Mouse (Mus musculus) C2C12 (cell line): ENCODE data around the gene Slit3. TPM values are rescaled to one million over a fixed set of nuclear protein-coding genes. Genes with fewer than 3 reads are reported as not detected.

Experiments
- H3K27me3 ChIP-seq: one replicate; pipeline ENCODE4 v1.6.1; 2011; ENCODE audit not compliant: control insufficient read depth, insufficient read depth, insufficient read length
- H3K36me3 ChIP-seq: one replicate; pipeline ENCODE4 v1.6.1; 2011; ENCODE audit not compliant: control insufficient read depth, insufficient read depth
- H3K4me3 ChIP-seq: one replicate; pipeline ENCODE4 v1.5.1; 2011; ENCODE audit warnings: mild to moderate bottlenecking, control low read depth; ENCODE audit not compliant: poor library complexity, insufficient read depth, severe bottlenecking
- H3K79me2 ChIP-seq: one replicate; pipeline ENCODE4 v1.6.1; 2011; ENCODE audit not compliant: control insufficient read depth, insufficient read depth
- H3K79me3 ChIP-seq: one replicate; pipeline ENCODE4 v1.6.1; 2011; ENCODE audit warnings: low read depth, control low read depth
- H3ac ChIP-seq: one replicate; pipeline ENCODE3; 2011; ENCODE audit warnings: low read depth; ENCODE audit not compliant: control insufficient read depth, insufficient read length
- CEBPB ChIP-seq: IDR thresholded peaks from one replicate; pipeline ENCODE4 v1.6.1; 2011; ENCODE audit warnings: low read depth, mild to moderate bottlenecking, control low read depth, moderate library complexity
- CTCF ChIP-seq: IDR thresholded peaks from one replicate; pipeline ENCODE4 v1.5.1; 2011; ENCODE audit not compliant: control insufficient read depth, insufficient read depth, insufficient read length
- FOSL1 ChIP-seq: IDR thresholded peaks from one replicate; pipeline ENCODE4 v1.8.0; 2011; ENCODE audit warnings: mild to moderate bottlenecking, low read length; ENCODE audit not compliant: poor library complexity, insufficient read depth, severe bottlenecking
- MAX ChIP-seq: IDR thresholded peaks from one replicate; pipeline ENCODE4 v1.6.1; 2011; ENCODE audit warnings: mild to moderate bottlenecking, control low read depth
- MYOD1 ChIP-seq: IDR thresholded peaks from one replicate; pipeline ENCODE4 v1.6.1; 2011; ENCODE audit warnings: low read depth; ENCODE audit not compliant: control insufficient read depth, insufficient read length
- MYOG ChIP-seq: IDR thresholded peaks from one replicate; pipeline ENCODE4 v1.6.1; 2011; ENCODE audit not compliant: control insufficient read depth, insufficient read length; ENCODE audit errors: extremely low read depth
- USF1 ChIP-seq: IDR thresholded peaks from one replicate; pipeline ENCODE4 v1.6.1; 2011; ENCODE audit warnings: low read depth, mild to moderate bottlenecking, control low read depth, moderate library complexity
- polyA plus RNA-seq: library from polyadenylated mRNA; unstranded; fragments of >200 nt; fragmentation: generic; extraction: Trizol; gene quantifications from one replicate; pipeline ENCODE4 v1.2.1, GENCODE M21; 2012; ENCODE audit warnings: missing spikeins

Slit3 gene
- polyA plus RNA-seq, 1 experiment = not detected

DNA sequence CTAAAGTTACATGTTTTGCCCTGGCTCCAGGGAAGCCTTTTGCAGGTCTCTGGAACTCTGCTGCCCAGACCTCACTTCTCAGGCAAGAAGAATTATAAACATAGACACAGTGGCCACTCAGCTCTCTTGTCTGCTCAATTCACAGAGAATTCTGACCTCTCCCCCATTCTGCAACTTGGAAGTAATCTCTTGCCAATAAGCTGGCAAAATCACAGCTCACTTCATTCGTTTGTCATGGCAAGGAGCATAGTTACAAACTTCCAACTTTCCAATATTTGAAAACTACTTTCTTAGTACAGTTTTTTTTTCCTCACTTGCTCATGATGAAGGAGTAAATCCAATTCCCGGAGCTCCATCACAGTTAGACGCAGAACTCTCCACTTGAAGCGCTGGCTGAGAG is 11.2 kb upstream of the Slit3 start:
- TF ChIP-seq USF1 (no peak), CTCF (no peak), MYOG (no peak), MYOD1 (no peak), MAX (no peak), FOSL1 (no peak)
- H3ac ChIP-seq = no peak overlapping the region
- H3K79me3 ChIP-seq = no peaks in the 10 kb centered on the region
- H3K4me3 ChIP-seq = no peak overlapping the region
- no peaks in the 10 kb centered on the region for H3K79me2 ChIP-seq
- no peaks in the 10 kb centered on the region for H3K27me3 ChIP-seq
- H3K36me3 ChIP-seq = no peaks in the 10 kb centered on the region

DNA sequence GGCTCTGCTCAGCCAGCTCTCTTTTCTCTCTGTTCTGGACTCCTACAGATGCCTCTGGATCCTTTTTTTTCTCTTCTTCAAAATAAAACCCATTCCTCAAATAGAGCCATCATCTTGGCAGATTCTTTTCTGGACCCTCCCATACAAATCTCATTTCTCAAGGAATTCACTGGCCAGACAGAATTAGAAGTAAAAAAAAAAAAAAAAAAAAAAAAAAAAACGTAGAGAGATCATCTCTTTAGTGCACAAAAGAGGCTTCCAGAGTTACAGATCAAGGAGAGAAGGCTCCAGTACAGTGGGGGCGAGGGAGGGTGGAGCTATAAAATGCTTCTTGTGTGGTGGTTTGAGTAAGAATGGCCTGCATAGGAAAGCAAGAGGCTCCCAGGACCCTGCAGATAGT is 10.2 kb upstream of the Slit3 start:
- H3K36me3 ChIP-seq = no peaks in the 10 kb centered on the region
- no peak overlapping the region for H3K4me3 ChIP-seq
- no peaks in the 10 kb centered on the region for H3K79me2 ChIP-seq
- no peak for TF ChIP-seq MYOG
- TF ChIP-seq USF1 = no peak
- TF ChIP-seq FOSL1 = no peak
- TF ChIP-seq CTCF = no peak
- no peak for TF ChIP-seq MYOD1
- TF ChIP-seq MAX = no peak
- TF ChIP-seq CEBPB = no peak
- no peaks in the 10 kb centered on the region for H3K79me3 ChIP-seq
- H3ac ChIP-seq = no peak overlapping the region
- H3K27me3 ChIP-seq = no peaks in the 10 kb centered on the region

DNA sequence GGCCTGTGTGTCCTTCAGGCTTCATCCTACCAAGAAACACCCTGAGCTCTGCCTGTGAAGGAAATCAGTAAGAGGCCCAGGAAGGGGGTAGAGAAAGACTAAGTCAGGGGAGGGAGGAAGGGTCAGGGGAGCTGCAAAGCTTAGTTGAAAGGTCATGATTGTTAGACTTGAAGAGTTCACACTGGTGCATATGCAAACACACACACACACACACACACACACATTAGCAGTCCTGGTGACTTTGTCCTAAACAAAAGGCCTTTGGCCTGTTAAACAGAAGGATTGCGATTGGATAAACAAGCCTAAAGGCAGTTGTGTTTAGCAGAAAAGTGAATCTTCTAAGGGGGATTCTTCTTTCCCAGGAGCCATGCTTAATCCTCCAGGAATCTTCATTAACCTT is 7.7 kb upstream of the Slit3 start:
- H3ac ChIP-seq = no peak overlapping the region
- H3K4me3 ChIP-seq = no peak overlapping the region
- H3K36me3 ChIP-seq = no peaks in the 10 kb centered on the region
- no peaks in the 10 kb centered on the region for H3K27me3 ChIP-seq
- no peaks in the 10 kb centered on the region for H3K79me2 ChIP-seq
- TF ChIP-seq MYOG = no peak
- TF ChIP-seq MAX = no peak
- TF ChIP-seq CEBPB = no peak
- TF ChIP-seq FOSL1 = no peak
- no peak for TF ChIP-seq MYOD1
- no peak for TF ChIP-seq CTCF
- TF ChIP-seq USF1 = no peak
- no peaks in the 10 kb centered on the region for H3K79me3 ChIP-seq

DNA sequence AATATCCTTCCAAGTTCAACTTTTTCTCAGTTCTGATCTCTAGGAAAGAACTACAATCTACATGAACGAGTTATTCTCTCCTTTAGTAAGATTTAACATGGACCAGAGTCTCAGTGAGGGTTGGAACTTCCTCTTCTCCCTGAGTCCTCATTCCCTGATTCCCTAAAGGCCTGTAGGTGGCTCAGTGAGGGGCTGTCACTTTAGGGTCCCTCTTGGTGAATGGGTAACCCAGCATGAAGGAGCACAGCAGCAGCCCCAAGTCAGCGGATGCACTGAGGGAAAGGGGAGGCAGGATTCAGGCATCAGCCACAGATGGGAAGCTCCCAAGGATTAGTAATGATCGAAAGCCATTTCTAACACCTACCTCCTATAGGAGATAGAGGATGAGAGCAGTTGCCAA is 4.6 kb upstream of the Slit3 start:
- Histone ChIP-seq H3ac (no peak overlapping the region), H3K79me2 (no peaks in the 10 kb centered on the region), H3K36me3 (no peaks in the 10 kb centered on the region), H3K27me3 (peaks cover 3% of the 10 kb centered on the region), H3K79me3 (no peaks in the 10 kb centered on the region), H3K4me3 (no peak overlapping the region)
- TF ChIP-seq MYOD1 (no peak), MAX (no peak)

DNA sequence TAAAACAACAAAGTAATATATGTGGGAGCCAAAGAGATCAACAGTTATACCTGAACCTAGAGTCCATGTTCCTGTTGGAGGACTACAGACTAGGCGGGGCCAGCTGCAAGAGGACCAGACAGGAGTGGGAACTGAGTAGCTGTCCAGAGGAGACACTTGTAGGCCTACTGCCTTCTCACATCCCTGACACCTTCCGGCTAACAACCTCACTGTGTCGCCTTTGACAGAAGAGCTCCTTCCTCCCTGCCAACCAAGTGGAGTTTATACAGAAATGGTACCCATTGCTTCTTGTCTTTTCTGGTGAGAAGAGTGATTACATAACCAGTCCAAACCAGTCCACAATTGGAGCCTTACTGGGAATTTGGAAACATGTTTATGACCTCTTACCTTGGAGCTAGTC is 3.2 kb upstream of the Slit3 start:
- Histone ChIP-seq H3ac (no peak overlapping the region), H3K4me3 (no peak overlapping the region), H3K79me2 (no peaks in the 10 kb centered on the region), H3K36me3 (no peaks in the 10 kb centered on the region), H3K79me3 (no peaks in the 10 kb centered on the region), H3K27me3 (peaks cover 6% of the 10 kb centered on the region)
- TF ChIP-seq MYOG = no peak
- TF ChIP-seq CTCF = no peak
- no peak for TF ChIP-seq FOSL1
- no peak for TF ChIP-seq USF1
- no peak for TF ChIP-seq MAX
- TF ChIP-seq MYOD1 = no peak
- no peak for TF ChIP-seq CEBPB

DNA sequence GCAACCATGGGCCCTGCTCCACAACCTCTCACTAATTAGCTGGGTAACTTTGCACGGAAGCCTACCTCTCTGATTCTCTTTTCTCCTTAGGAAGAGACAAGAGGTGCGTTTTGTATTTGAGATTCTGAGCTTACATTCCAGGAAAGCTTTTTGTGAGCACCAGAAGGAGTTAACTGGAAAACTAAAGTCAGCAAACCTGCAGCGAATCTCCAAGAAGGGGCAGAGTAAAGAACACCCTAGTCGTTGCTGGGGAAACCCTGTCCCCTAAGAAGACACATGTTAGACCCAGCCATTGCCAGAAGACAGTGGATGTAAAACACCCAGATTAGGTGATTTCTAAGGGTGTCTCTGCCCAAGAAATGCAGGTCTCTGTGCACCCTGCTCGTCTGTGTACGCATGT is 2.3 kb upstream of the Slit3 start:
- no peak overlapping the region for H3K4me3 ChIP-seq
- peaks cover 6% of the 10 kb centered on the region for H3K27me3 ChIP-seq
- TF ChIP-seq FOSL1 (no peak), MYOD1 (no peak), CEBPB (no peak), USF1 (no peak), MAX (no peak), CTCF (no peak), MYOG (no peak)

More for the DNA sequence above, 2.3 kb upstream of the Slit3 start:
- no peaks in the 10 kb centered on the region for H3K79me2 ChIP-seq
- H3K36me3 ChIP-seq = no peaks in the 10 kb centered on the region
- no peaks in the 10 kb centered on the region for H3K79me3 ChIP-seq
- H3ac ChIP-seq = no peak overlapping the region
